Mouse (Mus musculus): Measurements from ENCODE around the gene Rbl1. TPM values are rescaled to one million over a fixed set of nuclear protein-coding genes. Genes with fewer than 3 reads are reported as not detected.
A peak's percentile ranks its signal among the peaks of the same experiment; 100 is the strongest.

The Rbl1 gene
- polyA plus RNA-seq, 1 experiment from 2014 or later: 18.2 TPM

DNA sequence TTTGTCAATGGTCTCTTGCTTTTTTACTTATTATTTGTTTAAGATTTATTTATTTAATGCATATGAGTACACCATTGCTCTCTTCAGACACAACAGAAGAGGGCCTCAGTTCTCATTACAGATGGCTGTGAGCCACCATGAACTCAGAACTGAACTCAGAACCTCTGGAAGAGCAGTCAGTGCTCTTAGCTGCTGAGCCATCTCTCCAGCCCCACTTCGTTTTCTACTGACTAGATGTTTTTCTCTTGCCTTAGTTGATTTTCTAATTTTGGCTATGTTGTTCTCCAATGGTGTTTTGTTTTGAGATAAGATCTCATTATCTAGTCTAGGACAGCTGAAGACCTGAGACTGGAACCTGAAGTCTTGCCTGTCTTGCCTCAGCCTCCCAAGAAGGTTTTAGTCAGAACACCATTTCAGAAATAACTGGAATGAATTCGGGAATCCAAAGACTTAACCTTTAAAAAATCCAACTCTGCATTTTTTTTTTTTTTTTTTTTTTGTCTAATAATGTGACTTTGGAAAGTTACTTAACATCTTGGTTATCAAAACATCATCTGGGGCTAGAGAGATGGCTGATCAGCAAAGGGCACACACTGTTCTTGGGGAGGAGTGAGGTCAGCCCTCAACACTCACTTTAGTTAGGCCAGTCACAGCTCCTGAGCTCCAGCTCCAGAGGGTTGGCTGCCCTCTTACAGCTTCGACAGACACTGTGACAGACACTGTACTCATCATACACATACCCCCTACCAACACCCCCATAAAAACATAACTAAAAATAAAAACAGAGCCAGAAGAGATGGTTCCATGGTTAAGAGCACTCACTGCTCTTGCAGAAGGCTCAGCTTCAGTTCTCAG is 71.4 kb downstream of the Rbl1 start:
- Histone ChIP-seq H3K4me3 (ENCODE audit: control insufficient read depth in 1 of 2, insufficient read depth in 1 of 2, low read depth in 1 of 2, low read length in 2 of 2) (no peak overlapping the region), H3K4me2 (ENCODE audit: low read length) (peak overlapping the region; percentile 79; the same call in 1 of the 2 replicates), H3K9ac (ENCODE audit: low read length) (no peak overlapping the region), H3K4me1 (ENCODE audit: control insufficient read depth in 2 of 2, insufficient read depth in 2 of 2, low read length in 2 of 2) (peaks cover 2 to 13% of the 10 kb centered on the region in 2 experiments; a peak in 2 of 4 replicates), H3K9me3 (ENCODE audit: control insufficient read depth, low read length) (no peaks in the 10 kb centered on the region), H3K27me3 (ENCODE audit: control insufficient read depth, insufficient read depth, low read length) (no peaks in the 10 kb centered on the region), H3K36me3 (ENCODE audit: control insufficient read depth, insufficient read depth, low read length) (no peaks in the 10 kb centered on the region), H3K27ac (replicated peaks in 1 of 2; ENCODE audit: control insufficient read depth in 1 of 2, insufficient read depth in 1 of 2, low read depth in 2 of 2, low read length in 2 of 2) (no peak overlapping the region)
- ATAC-seq (ENCODE audit: insufficient number of reproducible peaks, insufficient read depth, low FRiP score, low read depth): no peak
- 62% methylated on average over 3 of the region's 3 CpGs for WGBS

DNA sequence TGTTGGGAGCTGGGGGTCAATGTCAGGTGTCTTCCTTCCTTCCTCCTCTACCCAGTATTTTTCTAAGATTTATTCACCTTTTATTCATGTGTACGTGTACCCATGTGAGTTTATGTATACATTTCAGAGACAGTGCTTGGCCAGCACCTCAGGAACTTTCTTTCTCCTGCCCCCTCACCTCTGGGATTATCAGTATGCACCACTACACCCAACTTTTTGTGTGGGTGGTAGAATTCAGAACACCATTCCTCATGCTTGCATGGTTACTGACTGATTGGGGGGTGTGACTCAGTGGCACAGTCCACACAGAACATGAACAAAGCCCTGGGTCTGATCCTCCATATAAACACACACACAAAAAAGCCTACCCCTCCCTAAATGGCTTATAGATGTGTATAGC is 72.2 kb downstream of the Rbl1 start:
- no peak overlapping the region for H3K9ac ChIP-seq (ENCODE audit: low read length)
- no peaks in the 10 kb centered on the region for H3K9me3 ChIP-seq (ENCODE audit: control insufficient read depth, low read length)
- no peak overlapping the region for H3K27ac ChIP-seq (replicated peaks in 1 of 2; ENCODE audit: control insufficient read depth in 1 of 2, insufficient read depth in 1 of 2, low read depth in 2 of 2, low read length in 2 of 2)
- no peak overlapping the region for H3K4me3 ChIP-seq (ENCODE audit: control insufficient read depth in 1 of 2, insufficient read depth in 1 of 2, low read depth in 1 of 2, low read length in 2 of 2)
- H3K4me2 ChIP-seq (ENCODE audit: low read length): no peak overlapping the region
- H3K4me1 ChIP-seq (ENCODE audit: control insufficient read depth in 2 of 2, insufficient read depth in 2 of 2, low read length in 2 of 2): peaks cover 2 to 13% of the 10 kb centered on the region in 2 experiments; a peak in 2 of 4 replicates
- no peaks in the 10 kb centered on the region for H3K27me3 ChIP-seq (ENCODE audit: control insufficient read depth, insufficient read depth, low read length)
- H3K36me3 ChIP-seq (ENCODE audit: control insufficient read depth, insufficient read depth, low read length): no peaks in the 10 kb centered on the region
- WGBS: 89% methylated on average over 1 of the region's 1 CpGs
- no peak for ATAC-seq (ENCODE audit: insufficient number of reproducible peaks, insufficient read depth, low FRiP score, low read depth)

DNA sequence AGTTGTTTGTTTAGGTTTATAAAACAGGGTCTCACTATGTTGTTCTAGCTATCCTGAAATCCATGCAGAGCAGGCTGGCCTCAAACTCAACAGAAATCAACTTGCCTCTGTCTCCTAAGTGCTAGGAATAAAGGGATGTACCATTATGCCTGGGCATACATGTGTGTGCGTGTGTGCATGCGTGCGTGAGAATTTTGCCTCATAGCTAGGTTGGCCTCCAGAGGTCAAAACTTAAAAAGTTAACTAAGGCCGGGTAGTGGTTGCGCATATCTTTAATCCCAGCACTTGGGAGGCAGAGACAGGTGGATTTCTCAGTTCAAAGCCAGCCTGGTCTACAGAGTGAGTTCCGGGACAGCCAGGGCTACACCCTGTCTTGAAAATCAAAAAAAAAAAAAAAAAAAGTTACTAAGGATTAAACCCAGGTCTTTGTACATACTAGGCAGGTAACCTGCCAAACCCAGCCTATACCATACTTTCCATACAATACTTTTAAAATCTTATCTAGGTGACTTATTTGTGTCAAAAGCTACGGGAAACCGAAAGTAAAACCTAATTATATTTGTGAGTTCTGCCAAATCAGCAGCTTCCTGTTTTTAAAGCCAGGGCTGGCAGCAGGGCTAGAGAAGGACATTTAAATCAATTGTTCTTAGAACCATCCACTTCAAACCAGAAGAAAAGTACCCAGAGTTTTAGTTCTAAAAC is 73.4 kb downstream of the Rbl1 start:
- Histone ChIP-seq H3K27ac (replicated peaks in 1 of 2; ENCODE audit: control insufficient read depth in 1 of 2, insufficient read depth in 1 of 2, low read depth in 2 of 2, low read length in 2 of 2) (no peak overlapping the region), H3K36me3 (ENCODE audit: control insufficient read depth, insufficient read depth, low read length) (0 out of 2 replicates have a peak, but pooled peaks cover 3% of the 10 kb centered on the region), H3K27me3 (ENCODE audit: control insufficient read depth, insufficient read depth, low read length) (no peaks in the 10 kb centered on the region), H3K4me3 (ENCODE audit: control insufficient read depth in 1 of 2, insufficient read depth in 1 of 2, low read depth in 1 of 2, low read length in 2 of 2) (no peak overlapping the region), H3K4me2 (ENCODE audit: low read length) (no peak overlapping the region), H3K4me1 (ENCODE audit: control insufficient read depth in 2 of 2, insufficient read depth in 2 of 2, low read length in 2 of 2) (peaks cover 2 to 13% of the 10 kb centered on the region in 2 experiments; a peak in 2 of 4 replicates), H3K9me3 (ENCODE audit: control insufficient read depth, low read length) (no peaks in the 10 kb centered on the region), H3K9ac (ENCODE audit: low read length) (no peak overlapping the region; the same call in 1 of the 2 replicates)
- 82% methylated on average over 8 of the region's 8 CpGs for WGBS
- no peak for ATAC-seq (ENCODE audit: insufficient number of reproducible peaks, insufficient read depth, low FRiP score, low read depth)

DNA sequence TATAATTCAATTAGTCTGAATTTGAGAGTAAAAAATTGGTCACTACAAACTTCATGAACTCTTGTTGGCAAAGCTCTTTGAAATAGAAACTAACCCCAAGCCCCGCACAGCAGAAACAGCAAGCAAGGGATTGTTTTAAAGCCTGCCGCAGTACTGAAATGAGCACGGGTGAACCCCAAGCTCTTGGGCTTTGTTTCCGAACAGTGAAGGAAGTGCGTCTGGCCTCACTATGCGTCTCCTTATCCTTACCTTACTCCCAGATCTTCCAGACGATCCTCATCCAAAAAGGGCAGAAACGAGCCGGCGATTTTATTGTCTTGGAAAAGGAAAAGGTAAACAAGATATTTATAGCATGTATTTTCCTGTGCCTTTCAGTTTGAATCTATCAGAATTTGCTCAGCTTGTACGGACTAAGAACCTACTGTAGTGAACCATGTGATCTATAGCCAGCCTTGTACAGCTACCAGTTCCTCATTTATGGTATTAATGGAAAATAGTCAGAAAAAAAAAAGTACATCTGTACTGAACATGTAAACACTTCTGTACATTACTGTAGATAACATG is 74.7 kb downstream of the Rbl1 start:
- H3K27me3 ChIP-seq (ENCODE audit: control insufficient read depth, insufficient read depth, low read length): no peaks in the 10 kb centered on the region
- no peaks in the 10 kb centered on the region for H3K9me3 ChIP-seq (ENCODE audit: control insufficient read depth, low read length)
- 0 out of 2 replicates have a peak overlapping the region, but pooled peaks have one; percentile 6 for H3K4me2 ChIP-seq (ENCODE audit: low read length)
- 71% methylated on average over 11 of the region's 11 CpGs for WGBS
- ATAC-seq (ENCODE audit: insufficient number of reproducible peaks, insufficient read depth, low FRiP score, low read depth): no peak
- no peak overlapping the region for H3K27ac ChIP-seq (replicated peaks in 1 of 2; ENCODE audit: control insufficient read depth in 1 of 2, insufficient read depth in 1 of 2, low read depth in 2 of 2, low read length in 2 of 2)
- no peak overlapping the region for H3K4me3 ChIP-seq (ENCODE audit: control insufficient read depth in 1 of 2, insufficient read depth in 1 of 2, low read depth in 1 of 2, low read length in 2 of 2)
- peaks cover 7% of the 10 kb centered on the region; the same call in 1 of the 2 replicates for H3K36me3 ChIP-seq (ENCODE audit: control insufficient read depth, insufficient read depth, low read length)
- no peak overlapping the region for H3K9ac ChIP-seq (ENCODE audit: low read length)
- H3K4me1 ChIP-seq (ENCODE audit: control insufficient read depth in 2 of 2, insufficient read depth in 2 of 2, low read length in 2 of 2): peaks cover 2 to 14% of the 10 kb centered on the region in 2 experiments; a peak in 2 of 4 replicates

DNA sequence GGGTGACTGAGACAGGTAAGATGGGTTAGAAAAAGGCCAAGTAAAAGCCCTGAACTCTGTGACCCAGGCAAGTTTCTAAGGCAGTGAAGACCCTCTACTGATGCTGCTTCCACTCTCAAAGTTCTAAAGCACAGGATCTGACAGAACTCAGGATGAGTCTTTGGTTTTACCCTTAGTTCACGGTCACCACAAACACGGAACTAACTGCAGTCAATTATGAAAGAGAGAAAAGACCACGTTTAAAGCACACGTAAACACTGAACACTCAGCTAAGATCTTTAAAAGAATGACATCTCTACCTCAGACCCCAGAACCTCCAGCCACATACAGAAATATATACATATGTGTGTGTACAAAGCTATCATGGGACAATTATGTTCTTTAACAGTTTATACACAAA is 75.2 kb downstream of the Rbl1 start:
- Histone ChIP-seq H3K9ac (ENCODE audit: low read length) (no peak overlapping the region), H3K27me3 (ENCODE audit: control insufficient read depth, insufficient read depth, low read length) (no peaks in the 10 kb centered on the region), H3K4me3 (ENCODE audit: control insufficient read depth in 1 of 2, insufficient read depth in 1 of 2, low read depth in 1 of 2, low read length in 2 of 2) (no peak overlapping the region), H3K4me2 (ENCODE audit: low read length) (no peak overlapping the region), H3K27ac (replicated peaks in 1 of 2; ENCODE audit: control insufficient read depth in 1 of 2, insufficient read depth in 1 of 2, low read depth in 2 of 2, low read length in 2 of 2) (no peak overlapping the region), H3K9me3 (ENCODE audit: control insufficient read depth, low read length) (no peaks in the 10 kb centered on the region), H3K36me3 (ENCODE audit: control insufficient read depth, insufficient read depth, low read length) (peaks cover 7% of the 10 kb centered on the region; the same call in 1 of the 2 replicates), H3K4me1 (ENCODE audit: control insufficient read depth in 2 of 2, insufficient read depth in 2 of 2, low read length in 2 of 2) (peaks cover 2 to 12% of the 10 kb centered on the region in 2 experiments; a peak in 2 of 4 replicates)
- 87% methylated on average over 4 of the region's 4 CpGs for WGBS
- no peak for ATAC-seq (ENCODE audit: insufficient number of reproducible peaks, insufficient read depth, low FRiP score, low read depth)

DNA sequence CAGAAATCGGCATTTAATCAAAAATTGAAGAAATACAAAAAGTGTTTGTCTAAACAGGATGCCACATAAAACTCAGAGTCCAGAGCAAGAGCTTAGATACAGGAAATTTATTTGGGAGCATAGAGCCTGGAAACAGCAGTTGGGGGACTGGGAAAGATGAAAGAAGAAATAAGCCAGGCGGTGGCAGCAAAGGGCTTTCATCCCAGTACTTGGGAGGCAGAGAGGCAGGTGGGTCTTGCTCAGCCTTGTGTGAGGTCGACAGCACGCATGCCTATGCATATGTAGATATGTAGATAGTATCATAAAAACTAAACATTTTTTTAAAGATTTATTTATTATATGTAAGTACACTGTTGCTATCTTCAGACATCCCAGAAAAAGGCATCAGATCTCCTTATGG is 76.3 kb downstream of the Rbl1 start:
- no peak for ATAC-seq (ENCODE audit: insufficient number of reproducible peaks, insufficient read depth, low FRiP score, low read depth)
- peaks cover 0 to 4% of the 10 kb centered on the region in 2 experiments; a peak in 1 of 4 replicates for H3K4me1 ChIP-seq (ENCODE audit: control insufficient read depth in 2 of 2, insufficient read depth in 2 of 2, low read length in 2 of 2)
- WGBS: 49% methylated on average over 4 of the region's 4 CpGs

GRCm38 (mm10) chr2:157127370-157127769 is 77.0 kb downstream of the Rbl1 start:
- Histone ChIP-seq H3K9ac (ENCODE audit: low read length) (no peak overlapping the region), H3K36me3 (ENCODE audit: control insufficient read depth, insufficient read depth, low read length) (peaks cover 12% of the 10 kb centered on the region; the same call in 1 of the 2 replicates), H3K4me1 (ENCODE audit: control insufficient read depth in 2 of 2, insufficient read depth in 2 of 2, low read length in 2 of 2) (peaks cover 0 to 4% of the 10 kb centered on the region in 2 experiments; a peak in 1 of 4 replicates), H3K4me2 (ENCODE audit: low read length) (no peak overlapping the region), H3K9me3 (ENCODE audit: control insufficient read depth, low read length) (no peaks in the 10 kb centered on the region), H3K27me3 (ENCODE audit: control insufficient read depth, insufficient read depth, low read length) (no peaks in the 10 kb centered on the region), H3K4me3 (ENCODE audit: control insufficient read depth in 1 of 2, insufficient read depth in 1 of 2, low read depth in 1 of 2, low read length in 2 of 2) (no peak overlapping the region), H3K27ac (replicated peaks in 1 of 2; ENCODE audit: control insufficient read depth in 1 of 2, insufficient read depth in 1 of 2, low read depth in 2 of 2, low read length in 2 of 2) (no peak overlapping the region)
- no peak for ATAC-seq (ENCODE audit: insufficient number of reproducible peaks, insufficient read depth, low FRiP score, low read depth)
- WGBS: 81% methylated on average over 3 of the region's 3 CpGs

More for the DNA sequence above, 76.3 kb downstream of the Rbl1 start:
- H3K4me2 ChIP-seq (ENCODE audit: low read length): no peak overlapping the region
- no peak overlapping the region for H3K9ac ChIP-seq (ENCODE audit: low read length)
- no peaks in the 10 kb centered on the region for H3K27me3 ChIP-seq (ENCODE audit: control insufficient read depth, insufficient read depth, low read length)
- peaks cover 7% of the 10 kb centered on the region; the same call in 1 of the 2 replicates for H3K36me3 ChIP-seq (ENCODE audit: control insufficient read depth, insufficient read depth, low read length)
- H3K27ac ChIP-seq (replicated peaks in 1 of 2; ENCODE audit: control insufficient read depth in 1 of 2, insufficient read depth in 1 of 2, low read depth in 2 of 2, low read length in 2 of 2): no peak overlapping the region
- H3K9me3 ChIP-seq (ENCODE audit: control insufficient read depth, low read length): no peaks in the 10 kb centered on the region
- H3K4me3 ChIP-seq (ENCODE audit: control insufficient read depth in 1 of 2, insufficient read depth in 1 of 2, low read depth in 1 of 2, low read length in 2 of 2): no peak overlapping the region

Data from heart, embryonic 14.5 days (tissue).